Mouse (Mus musculus) limb, embryonic 11.5 days (tissue): Measurements from ENCODE around the gene Itga9. TPM values are rescaled to one million over a fixed set of nuclear protein-coding genes. Genes with fewer than 3 reads are reported as not detected.

Source experiments
- ATAC-seq: fragments of 200-750 bp; cut with Nextera tagmentation; 2 replicates; pipeline ENCODE4 v1.8.0; 2017; ENCODE audit warnings: low read depth; ENCODE audit not compliant: insufficient number of reproducible peaks, low FRiP score, low TSS enrichment
- DNase-seq: peaks from one replicate; pipeline ENCODE4 v3.0.0-alpha.2; 2015; ENCODE audit warnings: low spot score
- H3K27ac ChIP-seq: fragments of 300-500 bp; sonication (generic); replicated peaks from 2 replicates; pipeline ENCODE4 v1.5.1; 2014; ENCODE audit warnings: low read depth, mild to moderate bottlenecking, low read length
- H3K27me3 ChIP-seq: fragments of 300-500 bp; sonication (generic); 2 replicates; pipeline ENCODE4 v1.6.1; 2014; ENCODE audit warnings: mild to moderate bottlenecking, low read length, mixed read lengths; ENCODE audit not compliant: control insufficient read depth, insufficient read depth
- H3K36me3 ChIP-seq: fragments of 300-500 bp; sonication (generic); 2 replicates; pipeline ENCODE4 v1.6.1; 2014; ENCODE audit warnings: mild to moderate bottlenecking, low read length, moderate library complexity, mixed read lengths; ENCODE audit not compliant: control insufficient read depth, insufficient read depth
- H3K4me1 ChIP-seq: fragments of 300-500 bp; sonication (generic); 2 replicates; pipeline ENCODE4 v1.6.1; 2014; ENCODE audit warnings: low read length, mixed read lengths; ENCODE audit not compliant: control insufficient read depth, insufficient read depth
- H3K4me2 ChIP-seq: fragments of 300-500 bp; sonication (generic); 2 replicates; pipeline ENCODE4 v1.6.1; 2014; ENCODE audit warnings: low read depth, mild to moderate bottlenecking, moderate library complexity; ENCODE audit not compliant: severe bottlenecking
- H3K4me3 ChIP-seq: fragments of 300-500 bp; sonication (generic); 2 replicates; pipeline ENCODE4 v1.5.1; 2014; ENCODE audit warnings: low read depth, low read length
- H3K9ac ChIP-seq: fragments of 300-500 bp; sonication (generic); 2 replicates; pipeline ENCODE4 v1.6.1; 2014; ENCODE audit warnings: mild to moderate bottlenecking, low read length
- H3K9me3 ChIP-seq: fragments of 300-500 bp; sonication (generic); 2 replicates; pipeline ENCODE4 v1.6.1; 2016; ENCODE audit warnings: low read length; ENCODE audit not compliant: control insufficient read depth
- WGBS: fragments of 180-500 bp; shearing (Covaris S2); extraction: QIAGEN DNeasy Blood & Tissue Kit; methylation state at CpG from one replicate; pipeline ENCODE4 v1.1.7; 2014; 5-methylcytosine and 5-hydroxymethylcytosine counted together
- polyA plus RNA-seq: library from polyadenylated mRNA; unstranded; fragments of >200 nt; fragmentation: Nextera tagmentation; extraction: Ambion mirVana; gene quantifications from 2 replicates; pipeline ENCODE4 v1.2.1, GENCODE M21; 2014

Gene Itga9
- polyA plus RNA-seq, 1 experiment from 2014 or later, result 7.7 TPM

GRCm38 (mm10) chr9:118623483-118623882, 17.0 kb downstream of the Itga9 start:
- H3K4me1 ChIP-seq, result peaks cover 10% of the 10 kb centered on the region
- DNase-seq, result no peak

DNA sequence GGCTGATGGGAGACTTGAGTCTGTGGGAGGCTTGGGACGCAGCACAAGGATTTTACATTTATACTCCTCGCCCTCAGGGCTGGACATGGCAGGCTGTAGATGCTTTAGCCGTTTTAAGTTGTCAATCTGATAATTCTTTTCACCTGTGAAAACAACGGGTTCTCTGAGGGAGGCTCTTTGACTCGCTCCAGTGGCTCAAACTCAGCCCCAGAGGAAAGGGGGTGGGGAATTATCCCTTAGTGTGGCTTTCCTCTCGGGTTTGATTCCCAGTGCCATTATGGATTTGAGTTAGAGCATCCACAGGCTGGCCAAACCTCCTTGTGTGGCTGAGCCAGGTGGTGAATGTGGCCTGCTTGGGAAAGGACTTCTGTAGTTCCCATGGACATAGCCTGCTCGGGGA, 17.7 kb downstream of the Itga9 start:
- DNase-seq (no peak), ATAC-seq (no peak)
- Histone ChIP-seq H3K4me3 (no peak overlapping the region), H3K4me2 (no peak overlapping the region), H3K4me1 (peaks cover 10% of the 10 kb centered on the region), H3K27ac (no peak overlapping the region), H3K9me3 (no peaks in the 10 kb centered on the region), H3K27me3 (no peaks in the 10 kb centered on the region), H3K9ac (no peak overlapping the region), H3K36me3 (no peaks in the 10 kb centered on the region)
- WGBS, result 22% methylated on average over 7 of the region's 7 CpGs

More at GRCm38 (mm10) chr9:118623483-118623882, 17.0 kb downstream of the Itga9 start:
- peak; percentile 51; the same call in 1 of the 2 replicates for ATAC-seq
- H3K27me3 ChIP-seq, result no peaks in the 10 kb centered on the region
- no peak overlapping the region for H3K4me2 ChIP-seq
- H3K9me3 ChIP-seq, result no peaks in the 10 kb centered on the region
- H3K9ac ChIP-seq, result no peak overlapping the region; the same call in 1 of the 2 replicates
- H3K27ac ChIP-seq, result no peak overlapping the region
- 69% methylated on average over 9 of the region's 9 CpGs for WGBS
- H3K36me3 ChIP-seq, result no peaks in the 10 kb centered on the region
- no peak overlapping the region for H3K4me3 ChIP-seq

- Histone ChIP-seq H3K9ac (no peak overlapping the region), H3K4me2 (no peak overlapping the region), H3K4me1 (no peaks in the 10 kb centered on the region), H3K36me3 (no peaks in the 10 kb centered on the region), H3K4me3 (no peak overlapping the region), H3K27ac (no peak overlapping the region), H3K9me3 (no peaks in the 10 kb centered on the region), H3K27me3 (no peaks in the 10 kb centered on the region)
- DNase-seq (no peak), ATAC-seq (no peak)
- 25% methylated on average over 6 of the region's 6 CpGs for WGBS
Observed at GRCm38 (mm10) chr9:118629763-118630379, 23.4 kb downstream of the Itga9 start.

GRCm38 (mm10) chr9:118631775-118632757, 25.6 kb downstream of the Itga9 start:
- no peak overlapping the region for H3K4me3 ChIP-seq
- peaks cover 2% of the 10 kb centered on the region; the same call in 1 of the 2 replicates for H3K36me3 ChIP-seq
- H3K9ac ChIP-seq, result no peak overlapping the region
- DNase-seq, result no peak
- no peak overlapping the region for H3K27ac ChIP-seq
- no peaks in the 10 kb centered on the region; the same call in 1 of the 2 replicates for H3K9me3 ChIP-seq
- no peaks in the 10 kb centered on the region for H3K27me3 ChIP-seq
- WGBS, result 84% methylated on average over 6 of the region's 6 CpGs
- no peak overlapping the region for H3K4me2 ChIP-seq
- no peaks in the 10 kb centered on the region for H3K4me1 ChIP-seq
- ATAC-seq, result no peak

GRCm38 (mm10) chr9:118632758-118633143, 26.3 kb downstream of the Itga9 start:
- no peaks in the 10 kb centered on the region for H3K4me1 ChIP-seq
- H3K9ac ChIP-seq, result no peak overlapping the region
- no peak overlapping the region for H3K4me2 ChIP-seq
- H3K9me3 ChIP-seq, result no peaks in the 10 kb centered on the region; the same call in 1 of the 2 replicates
- WGBS, result 89% methylated on average over 14 of the region's 14 CpGs
- no peaks in the 10 kb centered on the region for H3K27me3 ChIP-seq
- no peak for ATAC-seq
- no peak for DNase-seq
- peaks cover 2% of the 10 kb centered on the region; the same call in 1 of the 2 replicates for H3K36me3 ChIP-seq
- no peak overlapping the region for H3K4me3 ChIP-seq
- H3K27ac ChIP-seq, result no peak overlapping the region

DNA sequence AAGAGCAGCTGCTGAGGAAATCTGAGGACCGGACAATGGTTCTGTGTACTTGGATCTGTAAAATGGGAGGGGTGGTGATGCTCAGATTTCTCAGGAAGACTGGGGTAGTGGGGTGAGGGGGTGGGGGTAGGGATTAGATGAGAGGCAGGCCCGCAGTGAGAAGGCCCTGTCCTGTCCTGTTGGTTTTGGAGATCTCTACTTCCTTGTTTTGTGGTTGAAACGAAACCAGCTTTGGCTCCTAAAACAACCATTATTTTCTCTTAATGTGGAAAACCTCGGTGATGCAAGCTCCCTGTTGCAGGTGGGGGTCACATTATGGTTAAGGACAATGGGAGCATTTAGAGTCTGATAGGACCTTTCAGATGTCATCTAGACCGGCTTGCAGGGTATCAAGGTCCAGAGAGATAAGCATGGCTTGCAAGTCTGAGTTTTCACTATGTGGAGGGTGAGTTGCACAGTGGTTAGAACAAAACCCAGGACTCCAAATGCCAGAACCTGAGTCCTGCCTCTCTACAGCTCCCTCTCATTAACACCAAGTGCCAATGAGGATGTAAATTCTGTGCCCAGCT, 32.2 kb downstream of the Itga9 start:
- Histone ChIP-seq H3K9ac (no peak overlapping the region), H3K27me3 (no peaks in the 10 kb centered on the region), H3K27ac (no peak overlapping the region), H3K9me3 (no peaks in the 10 kb centered on the region; the same call in 1 of the 2 replicates), H3K4me3 (no peak overlapping the region), H3K36me3 (peaks cover 2% of the 10 kb centered on the region; the same call in 1 of the 2 replicates), H3K4me2 (no peak overlapping the region), H3K4me1 (no peaks in the 10 kb centered on the region)
- 87% methylated on average over 5 of the region's 5 CpGs for WGBS
- ATAC-seq, result no peak
- no peak for DNase-seq

DNA sequence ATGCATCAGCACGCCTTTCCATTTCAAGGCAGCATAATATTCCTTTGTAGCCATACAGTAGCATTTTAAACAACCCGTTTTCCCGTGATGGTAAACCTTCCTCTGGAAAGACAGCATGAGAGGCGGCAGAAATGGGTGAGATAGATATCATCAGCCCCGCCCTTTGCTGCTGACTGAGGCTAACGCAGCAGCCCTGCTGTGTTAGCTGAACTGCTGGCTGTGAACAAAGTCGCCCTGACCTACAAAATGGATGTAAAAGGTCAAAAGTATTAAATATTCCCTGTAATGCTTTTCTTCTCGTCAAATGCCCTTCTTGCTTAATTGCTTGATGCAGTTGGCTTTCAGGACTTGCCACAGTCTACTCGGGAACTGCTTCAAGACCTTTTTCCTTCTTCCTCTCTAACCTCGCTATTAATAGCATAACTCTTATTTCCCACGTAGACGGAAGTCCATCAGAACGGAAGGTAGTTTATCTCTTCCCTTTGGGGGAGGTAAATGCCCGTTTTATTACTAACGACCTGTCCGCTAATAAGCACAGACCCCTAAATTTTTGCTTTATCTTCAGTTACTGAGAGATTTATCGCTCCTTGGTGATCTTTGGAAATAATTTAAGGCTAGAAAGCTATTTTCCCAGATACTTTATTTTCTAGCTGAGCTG, 39.3 kb downstream of the Itga9 start:
- no peaks in the 10 kb centered on the region for H3K9me3 ChIP-seq
- no peak overlapping the region for H3K27ac ChIP-seq
- ATAC-seq, result no peak
- no peak for DNase-seq
- no peak overlapping the region for H3K4me3 ChIP-seq
- no peaks in the 10 kb centered on the region for H3K36me3 ChIP-seq
- H3K9ac ChIP-seq, result no peak overlapping the region
- H3K4me1 ChIP-seq, result no peaks in the 10 kb centered on the region
- H3K27me3 ChIP-seq, result no peaks in the 10 kb centered on the region
- 72% methylated on average over 17 of the region's 17 CpGs for WGBS
- H3K4me2 ChIP-seq, result no peak overlapping the region

GRCm38 (mm10) chr9:118647495-118647894, 41.0 kb downstream of the Itga9 start:
- Histone ChIP-seq H3K36me3 (no peaks in the 10 kb centered on the region), H3K4me2 (no peak overlapping the region), H3K4me3 (no peak overlapping the region), H3K4me1 (peaks cover 5% of the 10 kb centered on the region; the same call in 1 of the 2 replicates), H3K27ac (no peak overlapping the region), H3K9me3 (no peaks in the 10 kb centered on the region), H3K27me3 (no peaks in the 10 kb centered on the region), H3K9ac (no peak overlapping the region)
- DNase-seq (no peak), ATAC-seq (no peak)
- 93% methylated on average over 3 of the region's 3 CpGs for WGBS
